Mouse (Mus musculus) limb, embryonic 13.5 days (tissue): ENCODE data around the gene Bri3bp. TPM values are rescaled to one million over a fixed set of nuclear protein-coding genes. Genes with fewer than 3 reads are reported as not detected.

Experiments used
- ATAC-seq: fragments of 200-750 bp; cut with Nextera tagmentation; 2 replicates; pipeline ENCODE4 v1.8.0; 2017; ENCODE audit warnings: low read depth, moderate number of reproducible peaks, moderate TSS enrichment; ENCODE audit not compliant: low FRiP score
- H3K27ac ChIP-seq: fragments of 300-500 bp; sonication (generic); 2 replicates; pipeline ENCODE4 v1.5.1; 2015; ENCODE audit warnings: inconsistent platforms, mild to moderate bottlenecking, moderate library complexity
- H3K27me3 ChIP-seq: fragments of 300-500 bp; sonication (generic); 2 replicates; pipeline ENCODE4 v1.6.1; 2015; ENCODE audit warnings: mild to moderate bottlenecking, inconsistent platforms
- H3K36me3 ChIP-seq: fragments of 300-500 bp; sonication (generic); 2 replicates; pipeline ENCODE4 v1.6.1; 2015; ENCODE audit warnings: inconsistent platforms, mild to moderate bottlenecking, moderate library complexity
- H3K4me1 ChIP-seq: fragments of 300-500 bp; sonication (generic); 2 replicates; pipeline ENCODE4 v1.6.1; 2015; ENCODE audit warnings: inconsistent platforms
- H3K4me2 ChIP-seq: fragments of 300-500 bp; sonication (generic); replicated peaks from 2 replicates; pipeline ENCODE4 v1.6.1; 2015; ENCODE audit warnings: inconsistent platforms, mild to moderate bottlenecking, moderate library complexity
- H3K4me3 ChIP-seq: fragments of 300-500 bp; sonication (generic); 2 replicates; pipeline ENCODE4 v1.5.1; 2015; ENCODE audit warnings: moderate library complexity, mild to moderate bottlenecking, inconsistent platforms
- H3K9ac ChIP-seq: fragments of 300-500 bp; sonication (generic); 2 replicates; pipeline ENCODE4 v1.6.1; 2015; ENCODE audit warnings: mild to moderate bottlenecking, inconsistent platforms
- H3K9me3 ChIP-seq: fragments of 300-500 bp; sonication (generic); 2 replicates; pipeline ENCODE4 v1.6.1; 2016; ENCODE audit warnings: inconsistent platforms
- WGBS: fragments of 180-500 bp; shearing (Covaris S2); methylation state at CpG from one replicate; pipeline ENCODE4 v1.1.7; 2015; 5-methylcytosine and 5-hydroxymethylcytosine counted together
- polyA plus RNA-seq: library from polyadenylated mRNA; unstranded; fragments of >200 nt; fragmentation: Nextera tagmentation; extraction: Ambion mirVana; gene quantifications from 2 replicates; pipeline ENCODE4 v1.2.1, GENCODE M21; 2015

Bri3bp gene
- polyA plus RNA-seq, 1 experiment from 2014 or later, result 38.1 TPM

DNA sequence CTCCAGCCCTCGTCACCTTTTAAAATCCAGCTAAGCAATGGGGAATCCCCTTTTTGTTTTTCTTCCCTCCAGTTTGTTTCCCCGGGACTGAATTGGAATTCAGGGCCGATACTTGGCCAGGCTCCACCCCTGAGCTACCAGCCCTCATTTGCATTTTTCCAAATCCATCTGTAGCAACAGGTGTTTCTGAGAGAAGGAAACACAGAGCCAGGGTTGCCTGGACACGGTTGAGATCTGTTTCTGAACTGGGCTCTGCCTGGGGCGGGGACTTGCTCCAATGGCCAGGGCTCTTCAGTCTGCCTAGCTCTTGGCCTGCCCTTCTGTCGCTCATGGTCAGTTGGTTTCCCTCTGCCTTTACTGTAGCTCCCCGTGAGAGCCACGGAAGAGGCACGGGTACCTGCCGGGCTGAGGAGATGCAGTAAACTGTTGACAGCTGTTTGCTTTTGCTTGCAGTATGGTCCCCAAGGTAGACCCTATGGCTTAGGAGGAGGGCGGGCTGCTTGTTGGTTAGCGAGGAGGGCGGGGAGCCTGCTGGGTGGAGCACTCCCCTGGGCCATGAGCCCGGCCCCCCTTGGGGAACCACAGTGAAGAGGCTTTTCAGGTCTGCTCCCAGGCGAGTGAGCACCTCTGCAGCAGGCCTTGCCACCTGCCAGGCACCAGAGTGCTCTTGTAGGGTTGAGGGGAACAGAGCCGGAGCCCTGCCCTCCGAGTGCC, 51.2 kb downstream of the Bri3bp start:
- WGBS, result 71% methylated on average over 17 of the region's 17 CpGs
- no peaks in the 10 kb centered on the region for H3K27me3 ChIP-seq
- H3K4me3 ChIP-seq, result no peak overlapping the region
- no peak overlapping the region for H3K4me2 ChIP-seq
- no peak; the same call in 1 of the 2 replicates for ATAC-seq
- no peak overlapping the region for H3K9ac ChIP-seq
- H3K36me3 ChIP-seq, result peaks cover 61% of the 10 kb centered on the region
- no peaks in the 10 kb centered on the region for H3K9me3 ChIP-seq
- no peaks in the 10 kb centered on the region for H3K4me1 ChIP-seq
- H3K27ac ChIP-seq, result no peak overlapping the region

DNA sequence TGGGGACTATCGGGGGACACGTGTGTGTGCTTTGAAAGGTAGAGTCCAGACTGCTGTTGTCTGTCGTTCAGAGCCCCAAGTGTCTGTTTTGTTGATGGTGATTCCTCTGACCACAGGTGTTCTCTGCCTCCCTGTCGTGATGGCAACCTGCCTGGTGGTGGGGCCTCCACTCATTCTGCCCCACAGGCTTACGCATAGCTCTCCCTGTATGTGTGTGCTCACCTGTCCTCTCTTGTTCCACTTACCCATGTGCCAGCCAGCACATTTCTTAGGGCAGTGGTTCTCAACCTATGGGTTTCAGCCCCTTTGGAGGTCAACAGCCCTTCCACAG, 51.7 kb downstream of the Bri3bp start:
- 71% methylated on average over 5 of the region's 5 CpGs for WGBS
- H3K9me3 ChIP-seq, result no peaks in the 10 kb centered on the region

DNA sequence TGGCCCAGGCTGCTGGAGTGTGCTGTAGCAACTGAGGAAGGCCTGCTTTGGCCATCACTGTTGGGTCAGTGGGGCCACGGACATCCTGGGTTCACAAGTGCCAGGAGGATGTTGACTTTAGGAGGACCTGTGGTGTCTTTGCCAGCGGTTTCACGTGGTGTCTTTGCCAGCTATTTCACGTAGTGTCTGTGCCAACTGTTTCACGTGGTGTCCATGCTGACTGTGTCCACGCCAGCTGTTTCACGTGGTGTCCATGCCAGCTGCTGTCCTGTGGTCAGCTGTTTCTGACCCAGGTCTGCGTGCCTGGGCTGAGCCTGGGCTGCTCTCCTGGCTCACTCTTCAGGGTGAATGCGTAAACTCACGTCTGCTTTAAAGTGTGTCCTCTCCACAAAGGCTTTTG, 54.3 kb downstream of the Bri3bp start:
- Histone ChIP-seq H3K27me3 (no peaks in the 10 kb centered on the region), H3K27ac (no peak overlapping the region), H3K4me3 (no peak overlapping the region), H3K36me3 (peaks cover 54% of the 10 kb centered on the region), H3K4me2 (no peak overlapping the region), H3K9ac (no peak overlapping the region), H3K4me1 (no peaks in the 10 kb centered on the region), H3K9me3 (no peaks in the 10 kb centered on the region)
- WGBS, result 90% methylated on average over 10 of the region's 10 CpGs
- no peak for ATAC-seq

More for the DNA sequence above, 51.7 kb downstream of the Bri3bp start:
- ATAC-seq, result no peak
- H3K27ac ChIP-seq, result no peak overlapping the region
- peaks cover 56% of the 10 kb centered on the region for H3K36me3 ChIP-seq
- no peaks in the 10 kb centered on the region for H3K27me3 ChIP-seq
- H3K4me2 ChIP-seq, result no peak overlapping the region
- no peak overlapping the region for H3K4me3 ChIP-seq
- no peaks in the 10 kb centered on the region for H3K4me1 ChIP-seq
- no peak overlapping the region for H3K9ac ChIP-seq

- ATAC-seq, result no peak
- no peak overlapping the region for H3K27ac ChIP-seq
These were observed 56.6 kb downstream of the Bri3bp start for GRCm38 (mm10) chr5:125497821-125498600.

GRCm38 (mm10) chr5:125501505-125501904, 60.1 kb downstream of the Bri3bp start:
- ATAC-seq, result no peak
- Histone ChIP-seq H3K4me3 (no peak overlapping the region), H3K4me2 (no peak overlapping the region), H3K4me1 (no peaks in the 10 kb centered on the region), H3K27me3 (no peaks in the 10 kb centered on the region), H3K9ac (no peak overlapping the region), H3K36me3 (peaks cover 50% of the 10 kb centered on the region), H3K9me3 (no peaks in the 10 kb centered on the region), H3K27ac (no peak overlapping the region)
- 89% methylated on average over 6 of the region's 6 CpGs for WGBS

More at GRCm38 (mm10) chr5:125497821-125498600, 56.6 kb downstream of the Bri3bp start:
- no peak overlapping the region for H3K9ac ChIP-seq
- H3K27me3 ChIP-seq, result no peaks in the 10 kb centered on the region
- no peaks in the 10 kb centered on the region for H3K9me3 ChIP-seq
- no peak overlapping the region for H3K4me3 ChIP-seq
- peaks cover 50% of the 10 kb centered on the region for H3K36me3 ChIP-seq
- 68% methylated on average over 12 of the region's 12 CpGs for WGBS
- H3K4me2 ChIP-seq, result no peak overlapping the region
- H3K4me1 ChIP-seq, result no peaks in the 10 kb centered on the region

- Histone ChIP-seq H3K4me2 (no peak overlapping the region), H3K27ac (no peak overlapping the region), H3K4me1 (no peaks in the 10 kb centered on the region), H3K9ac (no peak overlapping the region; the same call in none of the 2 replicates), H3K27me3 (no peaks in the 10 kb centered on the region), H3K9me3 (no peaks in the 10 kb centered on the region), H3K36me3 (peaks cover 54% of the 10 kb centered on the region), H3K4me3 (no peak overlapping the region)
- WGBS, result 42% methylated on average over 3 of the region's 3 CpGs
- no peak for ATAC-seq
These were observed 60.8 kb downstream of the Bri3bp start for GRCm38 (mm10) chr5:125502186-125502585.

DNA sequence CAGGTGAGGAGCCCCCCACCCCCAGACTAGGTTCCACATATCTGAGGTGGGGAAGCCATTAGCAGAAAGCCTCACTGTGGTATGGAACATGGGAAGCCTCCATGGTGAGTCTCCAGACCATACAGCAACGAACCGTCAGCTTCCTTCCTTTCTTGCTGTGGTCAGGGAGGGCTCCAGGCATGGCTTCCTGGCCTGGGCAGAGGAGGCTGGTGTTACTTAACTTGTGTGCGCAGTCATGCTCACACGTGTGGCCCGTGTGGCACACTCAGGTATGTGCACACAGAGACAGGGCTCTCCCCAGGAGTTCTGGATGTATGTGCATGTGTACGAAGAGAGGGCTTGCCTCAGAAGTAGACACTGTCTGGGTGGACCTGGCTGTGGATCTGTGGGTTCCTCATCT, 62.3 kb downstream of the Bri3bp start:
- H3K4me1 ChIP-seq, result no peaks in the 10 kb centered on the region
- H3K36me3 ChIP-seq, result peaks cover 61% of the 10 kb centered on the region
- no peaks in the 10 kb centered on the region for H3K9me3 ChIP-seq
- WGBS, result 89% methylated on average over 6 of the region's 6 CpGs
- H3K4me3 ChIP-seq, result no peak overlapping the region
- no peak overlapping the region for H3K9ac ChIP-seq
- H3K27ac ChIP-seq, result no peak overlapping the region
- no peak overlapping the region for H3K4me2 ChIP-seq
- no peaks in the 10 kb centered on the region for H3K27me3 ChIP-seq
- ATAC-seq, result no peak

- Histone ChIP-seq H3K27ac (no peak overlapping the region), H3K9ac (no peak overlapping the region), H3K4me3 (no peak overlapping the region), H3K9me3 (no peaks in the 10 kb centered on the region), H3K27me3 (no peaks in the 10 kb centered on the region), H3K4me1 (no peaks in the 10 kb centered on the region), H3K4me2 (no peak overlapping the region), H3K36me3 (peaks cover 66% of the 10 kb centered on the region)
- ATAC-seq, result no peak
- WGBS, result 65% methylated on average over 11 of the region's 11 CpGs
These were observed 63.3 kb downstream of the Bri3bp start for GRCm38 (mm10) chr5:125504692-125505091.

- Histone ChIP-seq H3K27ac (no peak overlapping the region), H3K9me3 (no peaks in the 10 kb centered on the region), H3K27me3 (no peaks in the 10 kb centered on the region), H3K4me3 (no peak overlapping the region), H3K4me1 (no peaks in the 10 kb centered on the region), H3K4me2 (no peak overlapping the region), H3K9ac (no peak overlapping the region), H3K36me3 (peaks cover 70% of the 10 kb centered on the region)
- 84% methylated on average over 15 of the region's 15 CpGs for WGBS
- no peak for ATAC-seq
These were observed 64.6 kb downstream of the Bri3bp start for GRCm38 (mm10) chr5:125505968-125506367.

GRCm38 (mm10) chr5:125507582-125507981, 66.2 kb downstream of the Bri3bp start:
- H3K36me3 ChIP-seq, result peaks cover 75% of the 10 kb centered on the region
- 92% methylated on average over 9 of the region's 9 CpGs for whole genome bisulfite sequencing
- H3K27ac ChIP-seq, result no peak overlapping the region
- no peaks in the 10 kb centered on the region for H3K4me1 ChIP-seq
- no peaks in the 10 kb centered on the region for H3K9me3 ChIP-seq
- no peak for ATAC-seq
- no peak overlapping the region for H3K4me2 ChIP-seq
- no peak overlapping the region for H3K4me3 ChIP-seq
- no peak overlapping the region for H3K9ac ChIP-seq
- no peaks in the 10 kb centered on the region for H3K27me3 ChIP-seq

DNA sequence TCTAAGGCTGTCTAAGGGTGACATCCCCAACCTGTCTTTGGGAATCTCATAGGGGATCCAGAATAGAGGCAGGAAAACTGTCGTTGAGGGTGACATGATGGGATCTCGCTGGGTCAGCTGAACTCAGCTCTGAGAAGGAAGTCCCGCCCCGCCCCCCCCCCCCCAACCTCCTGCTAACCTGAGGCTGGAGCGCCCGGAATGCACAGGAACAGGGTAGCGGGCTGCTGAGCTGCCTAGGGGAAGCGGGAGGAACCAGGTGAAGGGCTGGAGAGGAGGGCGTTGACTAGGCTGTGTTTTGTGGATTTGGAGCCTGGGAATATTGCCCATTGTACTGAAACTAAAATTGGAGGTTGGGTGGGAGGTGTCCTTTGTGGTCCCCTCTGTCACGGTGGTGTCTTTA, 66.6 kb downstream of the Bri3bp start:
- no peak for ATAC-seq
- H3K4me3 ChIP-seq, result no peak overlapping the region
- no peak overlapping the region for H3K9ac ChIP-seq
- no peak overlapping the region for H3K4me2 ChIP-seq
- H3K27ac ChIP-seq, result no peak overlapping the region
- H3K4me1 ChIP-seq, result no peaks in the 10 kb centered on the region
- no peaks in the 10 kb centered on the region for H3K27me3 ChIP-seq
- H3K36me3 ChIP-seq, result peaks cover 78% of the 10 kb centered on the region
- H3K9me3 ChIP-seq, result no peaks in the 10 kb centered on the region
- 95% methylated on average over 10 of the region's 10 CpGs for WGBS

- Histone ChIP-seq H3K4me2 (no peak overlapping the region), H3K36me3 (peaks cover 80% of the 10 kb centered on the region), H3K27me3 (no peaks in the 10 kb centered on the region), H3K4me1 (no peaks in the 10 kb centered on the region), H3K4me3 (no peak overlapping the region), H3K9ac (no peak overlapping the region), H3K9me3 (no peaks in the 10 kb centered on the region), H3K27ac (no peak overlapping the region)
- WGBS, result 47% methylated on average over 5 of the region's 5 CpGs
- ATAC-seq, result no peak
These were observed 68.2 kb downstream of the Bri3bp start for GRCm38 (mm10) chr5:125509541-125509940.
